Mouse (Mus musculus) liver (tissue): Measurements from ENCODE around the gene Eef1b2.
"Not testable (repeated sequence)": the region's sequence is repeated elsewhere in the genome, so short reads cannot be mapped to it uniquely, and the experiment has no call there.

Source experiments
- DNase-seq: peaks from one replicate; pipeline ENCODE4 v3.0.0-alpha.2; 2020; ENCODE audit warnings: mixed read lengths

Gene Eef1b2

GRCm38 (mm10) chr1:63176604-63177421 lies at the start of gene Eef1b2, which contains the start of gene Ndufs1:
TSS of gene Eef1b2 (plus strand) at chr1:63176825.
TSS of gene Ndufs1 (minus strand) at chr1:63176833.
- DNase-seq: peak; percentile 93

GRCm38 (mm10) chr1:63129273-63129672 lies 47.4 kb upstream of the Eef1b2 start:
- DNase-seq: no peak

GRCm38 (mm10) chr1:63129857-63130690 lies 46.6 kb upstream of the Eef1b2 start:
- peak; percentile 35 for DNase-seq

- no peak for DNase-seq
These were observed 45.7 kb upstream of the Eef1b2 start for GRCm38 (mm10) chr1:63130883-63131282.

- peak; percentile 21 for DNase-seq
These were observed 44.9 kb upstream of the Eef1b2 start for GRCm38 (mm10) chr1:63131766-63132165.

GRCm38 (mm10) chr1:63134530-63134929 lies 42.1 kb upstream of the Eef1b2 start:
- no peak for DNase-seq

GRCm38 (mm10) chr1:63137971-63138370 lies 38.7 kb upstream of the Eef1b2 start:
- no peak for DNase-seq

- DNase-seq: not testable (repeated sequence)
These were observed 38.0 kb upstream of the Eef1b2 start for GRCm38 (mm10) chr1:63138586-63138985.

- DNase-seq: no peak
These were observed 36.4 kb upstream of the Eef1b2 start for GRCm38 (mm10) chr1:63140231-63140630.

GRCm38 (mm10) chr1:63168638-63169037 lies 8.0 kb upstream of the Eef1b2 start:
- peak; percentile 13 for DNase-seq

- DNase-seq: peak; percentile 32
These were observed 772 bp upstream of the Eef1b2 start for GRCm38 (mm10) chr1:63175853-63176252.

- no peak for DNase-seq
These were observed 394 bp upstream of the Eef1b2 start for GRCm38 (mm10) chr1:63176259-63176603.

- no peak for DNase-seq
These were observed 1.7 kb downstream of the Eef1b2 start for GRCm38 (mm10) chr1:63178308-63178707.

GRCm38 (mm10) chr1:63180122-63180521 lies 3.5 kb downstream of the Eef1b2 start:
- no peak for DNase-seq

GRCm38 (mm10) chr1:63180575-63180974 lies 4.0 kb downstream of the Eef1b2 start:
- DNase-seq: not testable (repeated sequence)

GRCm38 (mm10) chr1:63181019-63181418 lies 4.4 kb downstream of the Eef1b2 start:
- DNase-seq: peak; percentile 90

GRCm38 (mm10) chr1:63181480-63181879 lies 4.9 kb downstream of the Eef1b2 start:
- DNase-seq: no peak

- no peak for DNase-seq
These were observed 5.6 kb downstream of the Eef1b2 start for GRCm38 (mm10) chr1:63182212-63182611.

- DNase-seq: peak; percentile 45
These were observed 6.1 kb downstream of the Eef1b2 start for GRCm38 (mm10) chr1:63182636-63183270.

GRCm38 (mm10) chr1:63185430-63185829 lies 8.8 kb downstream of the Eef1b2 start:
- DNase-seq: not testable (repeated sequence)

GRCm38 (mm10) chr1:63188536-63188935 lies 11.9 kb downstream of the Eef1b2 start:
- no peak for DNase-seq

GRCm38 (mm10) chr1:63190851-63191250 lies 14.2 kb downstream of the Eef1b2 start:
- DNase-seq: no peak
